Mouse (Mus musculus) erythroblast, embryonic 14.5 days (primary cell): Measurements from ENCODE around the gene Smg6.

Source experiments
- GATA1 ChIP-seq: IDR thresholded peaks from 2 replicates; pipeline ENCODE4 v1.6.1; 2012; ENCODE audit warnings: low read length, inconsistent platforms, mixed read lengths
- TAL1 ChIP-seq: IDR thresholded peaks from 3 replicates; pipeline ENCODE4 v1.6.1; 2012; ENCODE audit warnings: low read length, inconsistent platforms, mixed read lengths

- TF ChIP-seq GATA1 (no peak), TAL1 (no peak)
These were observed 268.7 kb downstream of the Smg6 start for GRCm38 (mm10) chr11:75194121-75194849.
